Mouse (Mus musculus) E14TG2a.4 (cell line): ENCODE results near the gene Ccdc40.

Experiments used
- H3K27me3 ChIP-seq: 2 replicates; pipeline ENCODE4 v1.6.1; 2014; ENCODE audit warnings: low read length, control low read depth; ENCODE audit not compliant: insufficient read depth
- H3K36me3 ChIP-seq: 2 replicates; pipeline ENCODE4 v1.6.1; 2014; ENCODE audit warnings: low read length, control low read depth; ENCODE audit not compliant: insufficient read depth
- H3K4me1 ChIP-seq: replicated peaks from 2 replicates; pipeline ENCODE4 v1.6.1; 2014; ENCODE audit warnings: low read depth, low read length, control low read depth
- H3K4me3 ChIP-seq: replicated peaks from 2 replicates; pipeline ENCODE4 v1.5.1; 2014; ENCODE audit warnings: mild to moderate bottlenecking, low read length
- H3K9me3 ChIP-seq: 2 replicates; pipeline ENCODE4 v1.6.1; 2014; ENCODE audit warnings: low read length, control low read depth
- CTCF ChIP-seq: conservative IDR thresholded peaks from 2 replicates; pipeline ENCODE4 v1.5.1; 2014; ENCODE audit warnings: low read length
- NANOG ChIP-seq: IDR thresholded peaks from 2 replicates; pipeline ENCODE4 v1.6.1; 2014; ENCODE audit warnings: borderline replicate concordance, low read length, mixed read lengths
- POU5F1 ChIP-seq: IDR thresholded peaks from 2 replicates; pipeline ENCODE4 v1.6.1; 2014; ENCODE audit warnings: low read length, borderline replicate concordance

Ccdc40 gene

GRCm38 (mm10) chr11:119213166-119213885 is 15.0 kb upstream of the Ccdc40 start:
- H3K27me3 ChIP-seq = peaks cover 66% of the 10 kb centered on the region
- no peak overlapping the region for H3K4me3 ChIP-seq
- no peaks in the 10 kb centered on the region for H3K9me3 ChIP-seq
- peaks cover 80% of the 10 kb centered on the region for H3K4me1 ChIP-seq
- TF ChIP-seq POU5F1 (no peak), NANOG (no peak), CTCF (no peak)
- H3K36me3 ChIP-seq = peaks cover 17% of the 10 kb centered on the region

GRCm38 (mm10) chr11:119215038-119215904 is 13.1 kb upstream of the Ccdc40 start:
- no peak for TF ChIP-seq NANOG
- no peak for TF ChIP-seq POU5F1
- TF ChIP-seq CTCF = no peak
- peak overlapping the region; percentile 27; the same call in 1 of the 2 replicates for H3K4me3 ChIP-seq
- peaks cover 9% of the 10 kb centered on the region for H3K36me3 ChIP-seq
- H3K9me3 ChIP-seq = no peaks in the 10 kb centered on the region
- H3K27me3 ChIP-seq = peaks cover 60% of the 10 kb centered on the region
- peaks cover 76% of the 10 kb centered on the region for H3K4me1 ChIP-seq

- TF ChIP-seq POU5F1 (no peak), NANOG (no peak), CTCF (no peak)
- Histone ChIP-seq H3K36me3 (peaks cover 9% of the 10 kb centered on the region), H3K27me3 (peaks cover 61% of the 10 kb centered on the region), H3K4me3 (peak overlapping the region; percentile 27; the same call in 1 of the 2 replicates), H3K9me3 (no peaks in the 10 kb centered on the region), H3K4me1 (peaks cover 76% of the 10 kb centered on the region)
Measured at GRCm38 (mm10) chr11:119215905-119216507, 12.4 kb upstream of the Ccdc40 start.

GRCm38 (mm10) chr11:119217861-119218260 is 10.5 kb upstream of the Ccdc40 start:
- no peak overlapping the region for H3K4me3 ChIP-seq
- H3K4me1 ChIP-seq = peaks cover 74% of the 10 kb centered on the region
- no peak for TF ChIP-seq CTCF
- TF ChIP-seq NANOG = no peak
- no peak for TF ChIP-seq POU5F1
- peaks cover 2% of the 10 kb centered on the region; the same call in 1 of the 2 replicates for H3K9me3 ChIP-seq
- peaks cover 9% of the 10 kb centered on the region for H3K36me3 ChIP-seq
- peaks cover 71% of the 10 kb centered on the region for H3K27me3 ChIP-seq

GRCm38 (mm10) chr11:119219816-119220465 is 8.4 kb upstream of the Ccdc40 start:
- H3K36me3 ChIP-seq = peaks cover 9% of the 10 kb centered on the region
- 0 out of 2 replicates have a peak overlapping the region, but pooled peaks have one; percentile 23 for H3K4me3 ChIP-seq
- H3K4me1 ChIP-seq = peaks cover 67% of the 10 kb centered on the region
- H3K9me3 ChIP-seq = peaks cover 5% of the 10 kb centered on the region; the same call in 1 of the 2 replicates
- H3K27me3 ChIP-seq = peaks cover 83% of the 10 kb centered on the region
- TF ChIP-seq POU5F1 = no peak
- 0 out of 2 replicates have a peak, but pooled peaks have one; percentile 20 for TF ChIP-seq NANOG

- peaks cover 65% of the 10 kb centered on the region for H3K4me1 ChIP-seq
- peaks cover 5% of the 10 kb centered on the region; the same call in 1 of the 2 replicates for H3K9me3 ChIP-seq
- H3K4me3 ChIP-seq = no peak overlapping the region
- H3K27me3 ChIP-seq = peaks cover 83% of the 10 kb centered on the region
- no peak for TF ChIP-seq CTCF
- TF ChIP-seq POU5F1 = no peak
- no peak for TF ChIP-seq NANOG
- peaks cover 9% of the 10 kb centered on the region for H3K36me3 ChIP-seq
Measured at GRCm38 (mm10) chr11:119221812-119222510, 6.4 kb upstream of the Ccdc40 start.

- Histone ChIP-seq H3K36me3 (no peaks in the 10 kb centered on the region), H3K27me3 (peaks cover 82% of the 10 kb centered on the region), H3K4me3 (no peak overlapping the region), H3K9me3 (peaks cover 5% of the 10 kb centered on the region; the same call in 1 of the 2 replicates), H3K4me1 (peaks cover 71% of the 10 kb centered on the region)
- no peak for TF ChIP-seq CTCF
- TF ChIP-seq NANOG = no peak
Measured at GRCm38 (mm10) chr11:119223124-119223890, 5.1 kb upstream of the Ccdc40 start.
